Mouse (Mus musculus) bone marrow, adult 2 months (tissue): ENCODE results near the gene Zfp334.

Source experiments
- CTCF ChIP-seq: fragments of 200-500 bp; IDR thresholded peaks from 2 replicates; pipeline ENCODE4 v1.5.1; 2011; ENCODE audit warnings: low read length, control low read depth; ENCODE audit not compliant: control insufficient read depth, insufficient read depth
- POLR2A ChIP-seq: fragments of 200-500 bp; IDR thresholded peaks from 2 replicates; pipeline ENCODE4 v1.6.1; 2011; ENCODE audit warnings: low read depth, mild to moderate bottlenecking, control low read depth, low read length, borderline replicate concordance; ENCODE audit not compliant: control insufficient read depth

GRCm38 (mm10) chr2:165380050-165380449 is 8.0 kb downstream of the Zfp334 start:
- TF ChIP-seq CTCF (no peak), POLR2A (no peak)
